Mouse (Mus musculus) forebrain, embryonic 12.5 days (tissue): Measurements from ENCODE around the gene Nphp1. TPM values are rescaled to one million over a fixed set of nuclear protein-coding genes. Genes with fewer than 3 reads are reported as not detected.

Experiments
- ATAC-seq: fragments of 200-750 bp; cut with Nextera tagmentation; 2 replicates; pipeline ENCODE4 v1.8.0; 2017; ENCODE audit warnings: moderate TSS enrichment; ENCODE audit not compliant: low FRiP score
- H3K27ac ChIP-seq: fragments of 300-500 bp; sonication (generic); 2 replicates; pipeline ENCODE4 v1.5.1; 2016; ENCODE audit warnings: mild to moderate bottlenecking
- H3K27me3 ChIP-seq: fragments of 300-500 bp; sonication (generic); 2 replicates; pipeline ENCODE4 v1.6.1; 2016; ENCODE audit warnings: mild to moderate bottlenecking
- H3K36me3 ChIP-seq: fragments of 300-500 bp; sonication (generic); replicated peaks from 2 replicates; pipeline ENCODE4 v1.6.1; 2016; ENCODE audit warnings: mild to moderate bottlenecking
- H3K4me1 ChIP-seq: fragments of 300-500 bp; sonication (generic); 2 replicates; pipeline ENCODE4 v1.6.1; 2016
- H3K4me2 ChIP-seq: fragments of 300-500 bp; sonication (generic); 2 replicates; pipeline ENCODE4 v1.6.1; 2016; ENCODE audit warnings: mild to moderate bottlenecking, moderate library complexity
- H3K4me3 ChIP-seq: fragments of 300-500 bp; sonication (generic); replicated peaks from 2 replicates; pipeline ENCODE4 v1.5.1; 2016; ENCODE audit warnings: mild to moderate bottlenecking
- H3K9ac ChIP-seq: fragments of 300-500 bp; sonication (generic); 2 replicates; pipeline ENCODE4 v1.6.1; 2016; ENCODE audit warnings: mild to moderate bottlenecking
- H3K9me3 ChIP-seq: fragments of 300-500 bp; sonication (generic); 2 replicates; pipeline ENCODE4 v1.6.1; 2016
- WGBS: fragments of 180-500 bp; shearing (Covaris S2); methylation state at CpG from one replicate; pipeline ENCODE4 v1.1.7; 2016; 5-methylcytosine and 5-hydroxymethylcytosine counted together
- polyA plus RNA-seq: library from polyadenylated mRNA; unstranded; fragments of >200 nt; fragmentation: Nextera tagmentation; extraction: Ambion mirVana; gene quantifications from 2 replicates; pipeline ENCODE4 v1.2.1, GENCODE M21; 2016

Nphp1 gene
- polyA plus RNA-seq, 1 experiment from 2014 or later = 35.9 TPM

DNA sequence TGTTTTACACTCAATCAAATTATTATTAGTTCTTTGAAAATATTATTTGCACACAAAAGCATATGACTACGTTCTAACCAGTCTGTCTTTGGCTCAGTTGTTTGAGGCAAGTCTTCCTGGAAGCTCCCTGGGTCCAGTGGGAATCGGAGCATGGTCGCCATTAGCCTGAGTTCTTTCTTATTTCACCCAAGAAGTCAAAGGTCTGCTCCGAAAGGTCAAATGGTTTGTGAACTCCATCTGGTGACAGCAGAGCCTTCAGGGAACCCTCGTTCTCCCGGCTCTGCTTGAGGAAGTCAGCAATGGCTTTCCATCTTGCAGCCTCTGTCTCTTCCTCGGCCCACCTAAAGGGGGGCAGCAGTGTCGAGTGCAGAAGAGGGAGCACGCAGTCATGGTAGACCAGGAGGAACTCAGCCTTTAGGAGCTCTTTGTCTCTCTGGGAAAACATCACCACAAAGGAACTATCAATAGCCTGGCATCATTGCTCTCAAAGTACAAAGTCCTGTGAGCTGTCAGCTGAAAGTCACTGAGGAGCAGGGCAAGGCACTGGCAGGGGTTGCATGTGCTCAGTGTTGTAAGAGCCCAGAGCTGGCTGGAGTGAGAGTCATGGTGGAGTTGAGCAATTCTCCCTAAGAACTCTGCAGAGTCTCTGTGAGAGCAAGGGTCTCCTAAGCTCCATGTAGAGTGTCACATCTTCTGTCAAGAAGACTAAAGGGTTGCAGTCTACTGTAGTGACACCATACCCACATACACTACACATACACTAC lies 47.8 kb downstream of the Nphp1 start:
- Histone ChIP-seq H3K27me3 (no peaks in the 10 kb centered on the region), H3K4me1 (no peaks in the 10 kb centered on the region)
- WGBS = 88% methylated on average over 9 of the region's 9 CpGs

DNA sequence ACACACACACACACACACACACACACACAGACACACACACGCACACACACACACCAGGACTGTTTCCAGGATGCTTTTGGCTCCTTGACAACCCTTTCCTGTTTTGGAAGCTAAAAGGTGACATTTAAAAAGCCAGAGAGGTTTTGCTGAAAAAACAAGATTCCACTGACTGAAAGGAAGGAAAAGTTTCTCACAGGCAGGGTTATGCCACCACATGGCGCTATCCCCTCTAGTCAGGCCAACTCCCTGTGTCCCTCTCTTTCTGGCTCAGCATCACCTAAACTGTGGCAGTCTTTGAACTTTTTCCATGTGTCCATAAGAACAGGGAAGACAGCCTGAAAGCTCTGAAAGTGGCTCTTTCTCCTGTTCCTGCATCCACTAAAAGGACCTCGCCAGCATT lies 50.8 kb downstream of the Nphp1 start:
- no peak for ATAC-seq
- H3K9me3 ChIP-seq = no peaks in the 10 kb centered on the region
- H3K4me1 ChIP-seq = no peaks in the 10 kb centered on the region
- no peak overlapping the region for H3K27ac ChIP-seq
- no peak overlapping the region for H3K9ac ChIP-seq
- H3K36me3 ChIP-seq = peaks cover 15% of the 10 kb centered on the region
- no peak overlapping the region for H3K4me3 ChIP-seq
- WGBS = 83% methylated on average over 3 of the region's 3 CpGs
- H3K27me3 ChIP-seq = no peaks in the 10 kb centered on the region
- H3K4me2 ChIP-seq = no peak overlapping the region

More for the DNA sequence above, 47.8 kb downstream of the Nphp1 start:
- Histone ChIP-seq H3K27ac (no peak overlapping the region), H3K4me3 (no peak overlapping the region), H3K9ac (no peak overlapping the region), H3K36me3 (peaks cover 23% of the 10 kb centered on the region), H3K9me3 (no peaks in the 10 kb centered on the region), H3K4me2 (no peak overlapping the region)
- no peak for ATAC-seq

DNA sequence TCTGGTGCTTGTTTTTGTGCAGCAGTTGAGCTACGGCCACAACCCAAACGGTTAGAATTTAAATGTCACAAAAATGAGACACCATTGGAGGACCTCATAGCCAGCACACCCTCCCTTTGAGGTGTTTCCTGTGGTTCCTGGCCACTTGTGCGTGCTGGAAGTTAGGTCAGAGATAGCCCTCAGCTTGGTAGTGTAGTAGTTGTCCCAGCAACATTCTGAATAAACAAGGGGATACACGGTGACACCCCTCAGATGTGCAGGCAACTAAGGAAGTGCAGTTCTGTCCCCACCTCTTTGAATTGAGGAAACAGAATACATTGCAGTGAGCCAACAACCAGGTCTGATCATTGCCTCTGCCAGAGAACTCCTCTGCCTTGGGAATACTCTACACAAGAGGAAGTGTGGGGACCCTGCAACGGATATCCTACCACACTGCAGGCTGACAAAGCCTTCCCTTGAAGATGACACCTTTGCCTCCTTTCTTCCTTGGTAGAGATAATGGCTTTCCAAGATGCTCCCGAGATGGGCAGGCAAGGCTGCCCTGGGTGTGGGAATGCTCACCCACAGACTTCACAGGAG lies 52.0 kb downstream of the Nphp1 start:
- H3K9me3 ChIP-seq = no peaks in the 10 kb centered on the region
- H3K36me3 ChIP-seq = peaks cover 7% of the 10 kb centered on the region; the same call in 1 of the 2 replicates
- no peaks in the 10 kb centered on the region for H3K27me3 ChIP-seq
- H3K9ac ChIP-seq = no peak overlapping the region
- H3K4me3 ChIP-seq = no peak overlapping the region
- H3K4me1 ChIP-seq = no peaks in the 10 kb centered on the region
- ATAC-seq = no peak
- H3K27ac ChIP-seq = no peak overlapping the region
- H3K4me2 ChIP-seq = no peak overlapping the region
- WGBS = 78% methylated on average over 6 of the region's 6 CpGs

DNA sequence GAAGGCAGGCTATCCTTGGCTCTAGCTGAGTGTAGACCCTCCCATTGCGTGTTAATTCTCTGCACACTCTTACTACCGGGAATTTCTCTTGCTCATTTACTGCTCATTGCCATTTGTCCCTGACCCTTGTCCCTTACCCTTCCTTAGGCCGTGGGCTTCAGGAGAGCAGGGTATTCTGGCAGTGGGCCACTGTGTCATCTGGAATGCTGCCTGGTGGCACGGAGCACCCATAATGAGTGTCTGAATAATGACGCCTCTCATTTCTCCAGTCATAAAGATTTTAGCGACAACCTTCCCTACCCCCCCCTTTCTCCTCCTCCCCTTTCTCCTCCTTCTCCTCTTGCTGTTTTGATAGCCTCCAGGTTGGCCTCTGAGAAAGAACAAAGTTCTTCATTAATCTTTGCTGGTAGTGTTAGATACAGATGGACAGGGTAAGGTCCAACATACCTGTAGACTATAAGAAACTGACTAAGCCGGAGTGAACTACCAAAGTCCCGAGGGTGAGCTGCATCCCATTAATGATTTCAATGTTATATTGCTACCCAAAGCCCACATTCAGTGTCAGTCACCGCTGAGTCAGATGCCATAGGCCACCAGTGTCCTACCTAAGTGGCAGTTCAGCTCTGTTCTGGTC lies 53.1 kb downstream of the Nphp1 start:
- Histone ChIP-seq H3K4me3 (no peak overlapping the region), H3K4me1 (no peaks in the 10 kb centered on the region), H3K9me3 (no peaks in the 10 kb centered on the region), H3K9ac (no peak overlapping the region), H3K36me3 (no peaks in the 10 kb centered on the region), H3K27ac (no peak overlapping the region), H3K27me3 (peaks cover 4% of the 10 kb centered on the region; the same call in 1 of the 2 replicates), H3K4me2 (no peak overlapping the region)
- WGBS = 82% methylated on average over 9 of the region's 9 CpGs
- ATAC-seq = no peak

GRCm38 (mm10) chr2:127734889-127735288 lies 53.8 kb downstream of the Nphp1 start:
- Histone ChIP-seq H3K9me3 (no peaks in the 10 kb centered on the region), H3K4me1 (peaks cover under 1% of the 10 kb centered on the region; the same call in 1 of the 2 replicates), H3K27me3 (peaks cover 11% of the 10 kb centered on the region), H3K9ac (no peak overlapping the region), H3K4me2 (no peak overlapping the region), H3K36me3 (no peaks in the 10 kb centered on the region), H3K4me3 (no peak overlapping the region), H3K27ac (no peak overlapping the region)
- ATAC-seq = no peak
- WGBS = 76% methylated on average over 5 of the region's 5 CpGs

DNA sequence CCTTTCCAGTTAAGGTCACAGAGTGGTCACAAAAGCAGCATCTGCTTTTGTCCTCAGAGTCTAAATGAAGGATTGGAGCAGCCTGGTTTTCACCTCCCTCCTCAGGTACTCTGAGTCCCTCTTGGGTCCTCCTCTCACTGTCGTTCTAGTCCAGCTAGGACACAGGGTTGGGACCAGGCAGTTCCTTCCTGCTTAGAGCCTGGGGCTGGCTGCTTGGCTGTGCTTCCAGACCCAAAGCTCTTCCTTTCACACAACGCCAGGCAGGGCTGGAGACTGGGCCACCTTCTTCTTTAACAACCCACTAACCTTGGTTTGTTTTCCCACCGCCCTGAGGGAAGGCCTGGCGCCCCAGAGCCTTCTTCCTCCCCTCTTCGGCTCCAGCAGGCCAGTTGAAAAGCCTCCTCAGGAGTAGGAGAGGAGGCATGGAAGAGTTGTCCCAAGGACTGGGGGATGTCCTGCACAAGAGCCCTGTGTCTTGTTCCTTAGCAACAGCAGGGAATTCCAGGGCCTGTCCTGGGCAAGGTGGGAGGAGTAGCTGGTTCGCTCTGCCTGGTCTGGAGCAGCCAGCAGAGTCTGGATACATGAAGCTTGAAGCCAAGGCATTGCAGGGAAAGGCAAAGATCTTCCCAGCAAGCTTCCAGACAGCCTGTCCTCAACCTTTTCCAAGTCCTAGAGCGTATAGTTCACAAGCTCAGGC lies 58.2 kb downstream of the Nphp1 start:
- WGBS = 63% methylated on average over 7 of the region's 7 CpGs
- Histone ChIP-seq H3K4me1 (peaks cover 6% of the 10 kb centered on the region; the same call in 1 of the 2 replicates), H3K27me3 (peaks cover 30% of the 10 kb centered on the region), H3K9ac (no peak overlapping the region), H3K27ac (no peak overlapping the region), H3K4me2 (no peak overlapping the region), H3K9me3 (no peaks in the 10 kb centered on the region), H3K36me3 (no peaks in the 10 kb centered on the region), H3K4me3 (no peak overlapping the region)
- no peak for ATAC-seq

DNA sequence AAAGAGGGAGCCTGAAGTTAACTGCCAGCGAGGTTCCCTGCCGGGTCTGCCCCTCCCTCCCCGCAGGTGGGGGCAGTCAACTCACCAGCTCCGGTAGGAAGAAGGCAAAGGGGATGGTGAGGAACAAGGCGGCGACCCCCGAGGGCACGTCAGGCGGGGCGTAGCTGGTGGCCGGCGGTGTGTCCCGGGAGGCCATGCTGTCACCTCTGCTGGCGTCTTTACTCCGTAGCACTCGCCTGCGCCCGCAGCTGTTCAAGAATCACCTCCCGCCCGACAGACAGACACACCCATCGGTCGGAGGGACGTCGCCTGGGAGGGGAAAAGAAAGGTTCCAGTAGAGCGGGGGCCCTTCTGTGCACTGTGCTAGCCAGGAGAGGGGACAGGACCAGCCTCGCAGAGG lies 59.0 kb downstream of the Nphp1 start, which contains the start of gene Mall:
Mall (minus strand) TSS at position 262 of the 400 bp plus-strand sequence.
- H3K4me1 ChIP-seq = peaks cover 6% of the 10 kb centered on the region; the same call in 1 of the 2 replicates
- no peak within 1 kb of the TSS; the same call in 1 of the 2 replicates for H3K9ac ChIP-seq
- H3K36me3 ChIP-seq = no peaks in the 10 kb centered on the region
- no peak within 1 kb of the TSS for H3K27ac ChIP-seq
- H3K4me3 ChIP-seq = peak within 1 kb of the TSS; percentile 21
- ATAC-seq = no peak
- WGBS = under 1% methylated on average over 26 of the region's 26 CpGs
- peaks cover 30% of the 10 kb centered on the region for H3K27me3 ChIP-seq
- no peaks in the 10 kb centered on the region for H3K9me3 ChIP-seq
- H3K4me2 ChIP-seq = peak within 1 kb of the TSS; percentile 50

GRCm38 (mm10) chr2:127728661-127729450 lies 59.8 kb downstream of the Nphp1 start:
- Histone ChIP-seq H3K9ac (no peak overlapping the region), H3K9me3 (no peaks in the 10 kb centered on the region), H3K4me1 (peaks cover 6% of the 10 kb centered on the region; the same call in 1 of the 2 replicates), H3K4me3 (no peak overlapping the region), H3K4me2 (no peak overlapping the region), H3K27me3 (peaks cover 30% of the 10 kb centered on the region), H3K27ac (no peak overlapping the region), H3K36me3 (no peaks in the 10 kb centered on the region)
- ATAC-seq = no peak
- WGBS = 43% methylated on average over 15 of the region's 15 CpGs

GRCm38 (mm10) chr2:127728146-127728545 lies 60.6 kb downstream of the Nphp1 start:
- 76% methylated on average over 6 of the region's 6 CpGs for WGBS
- Histone ChIP-seq H3K4me1 (peaks cover 6% of the 10 kb centered on the region; the same call in 1 of the 2 replicates), H3K4me2 (no peak overlapping the region), H3K9me3 (no peaks in the 10 kb centered on the region), H3K36me3 (no peaks in the 10 kb centered on the region), H3K27me3 (peaks cover 30% of the 10 kb centered on the region), H3K4me3 (no peak overlapping the region), H3K27ac (no peak overlapping the region), H3K9ac (no peak overlapping the region)
- ATAC-seq = no peak

DNA sequence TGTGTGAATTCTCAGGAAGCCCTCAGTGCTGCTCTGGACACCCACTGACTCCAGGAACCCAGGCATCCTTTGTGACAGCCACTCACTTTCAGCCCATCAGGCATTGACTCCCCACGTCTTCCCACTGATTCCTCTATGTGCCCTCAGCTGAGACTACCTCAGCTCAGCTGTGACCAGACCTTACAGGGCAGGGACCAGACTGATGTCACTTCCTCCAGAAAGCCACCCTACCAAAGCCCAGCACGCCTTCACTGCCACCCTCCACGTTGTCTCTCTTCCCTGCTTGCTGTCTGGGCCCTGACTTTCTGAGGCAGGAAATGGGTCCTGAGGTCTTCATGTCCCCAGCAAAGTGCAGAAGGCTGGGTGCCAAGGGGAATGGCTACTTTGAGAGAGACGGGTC lies 65.5 kb downstream of the Nphp1 start:
- H3K4me3 ChIP-seq = no peak overlapping the region
- no peak overlapping the region for H3K4me2 ChIP-seq
- H3K4me1 ChIP-seq = no peaks in the 10 kb centered on the region
- no peak overlapping the region for H3K9ac ChIP-seq
- ATAC-seq = no peak
- H3K27ac ChIP-seq = no peak overlapping the region
- no peaks in the 10 kb centered on the region for H3K9me3 ChIP-seq
- 74% methylated on average over 4 of the region's 4 CpGs for WGBS
- peaks cover 3% of the 10 kb centered on the region; the same call in 1 of the 2 replicates for H3K27me3 ChIP-seq
- H3K36me3 ChIP-seq = no peaks in the 10 kb centered on the region

GRCm38 (mm10) chr2:127722176-127722892 lies 66.4 kb downstream of the Nphp1 start:
- Histone ChIP-seq H3K4me3 (no peak overlapping the region), H3K4me2 (no peak overlapping the region), H3K36me3 (no peaks in the 10 kb centered on the region), H3K9ac (no peak overlapping the region), H3K4me1 (no peaks in the 10 kb centered on the region), H3K27ac (no peak overlapping the region), H3K27me3 (no peaks in the 10 kb centered on the region), H3K9me3 (no peaks in the 10 kb centered on the region)
- no peak for ATAC-seq
- WGBS = 71% methylated on average over 7 of the region's 7 CpGs
